Mouse (Mus musculus) liver, embryonic 14.5 days (tissue): ENCODE data around the gene Ptp4a2.

Source experiments
- CTCF ChIP-seq: IDR thresholded peaks from 2 replicates; pipeline ENCODE4 v1.5.1; 2016; ENCODE audit warnings: antibody characterized with exemption, low read depth, control low read depth
- EP300 ChIP-seq: IDR thresholded peaks from 2 replicates; pipeline ENCODE4 v1.6.1; 2016; ENCODE audit warnings: antibody characterized with exemption, low read depth

- no peak for TF ChIP-seq CTCF
- TF ChIP-seq EP300: no peak
Measured at GRCm38 (mm10) chr4:129874805-129875204, 63.8 kb downstream of the Ptp4a2 start.
